Mouse (Mus musculus): ENCODE measurements at regions not wholly inside any gene's neighbourhood (a gene's known extent, or its start where the extent isn't known, plus 50 kb on each side); places are given as distances from the start of the nearest gene placed in this dataset.
A peak's percentile ranks its signal among the peaks of the same experiment; 100 is the strongest.

GRCm38 (mm10) chr13:44038322-44038721 is 253.7 kb downstream of the Cd83 start:
- no peak for ATAC-seq (ENCODE audit: insufficient number of reproducible peaks, insufficient read depth, low FRiP score, low read depth)
- 29% methylated on average over 7 of the region's 7 CpGs for WGBS
- no peaks in the 10 kb centered on the region for H3K9me3 ChIP-seq (ENCODE audit: control insufficient read depth, low read depth, low read length)

DNA sequence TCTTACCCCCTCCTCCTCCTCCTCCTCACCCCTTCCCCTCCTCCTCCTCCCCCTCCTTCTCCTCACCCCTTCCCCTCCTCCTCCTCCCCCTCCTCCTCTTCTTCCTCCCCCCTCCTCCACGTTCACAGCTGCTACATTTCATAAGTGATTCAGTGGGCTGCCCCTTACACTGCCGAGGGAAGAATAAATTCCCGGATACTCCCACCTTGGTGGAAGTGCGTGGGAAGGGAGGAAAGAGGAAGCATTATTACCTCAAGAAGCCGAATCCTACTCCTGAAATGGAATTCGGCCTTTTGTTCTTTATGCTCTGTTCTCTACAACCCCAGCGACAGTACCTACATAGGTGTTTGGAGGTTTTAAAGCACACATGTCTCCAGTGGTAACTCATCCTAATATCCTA is 256.1 kb downstream of the Cd83 start:
- Histone ChIP-seq H3K36me3 (ENCODE audit: control insufficient read depth, insufficient read depth, low read length) (no peaks in the 10 kb centered on the region), H3K4me2 (replicated peaks; ENCODE audit: low read depth, low read length) (no peak overlapping the region), H3K4me3 (ENCODE audit: low read depth, low read length) (no peak overlapping the region), H3K9ac (replicated peaks; ENCODE audit: low read depth, low read length) (no peak overlapping the region), H3K4me1 (ENCODE audit: control insufficient read depth, insufficient read depth, low read length) (peaks cover 13% of the 10 kb centered on the region), H3K9me3 (ENCODE audit: control insufficient read depth, low read depth, low read length) (no peaks in the 10 kb centered on the region), H3K27me3 (ENCODE audit: control insufficient read depth, insufficient read depth, low read length) (no peaks in the 10 kb centered on the region), H3K27ac (ENCODE audit: low read length) (no peak overlapping the region)
- 43% methylated on average over 7 of the region's 7 CpGs for WGBS
- ATAC-seq (ENCODE audit: insufficient number of reproducible peaks, insufficient read depth, low FRiP score, low read depth): no peak

More at GRCm38 (mm10) chr13:44038322-44038721, 253.7 kb downstream of the Cd83 start:
- no peak overlapping the region for H3K4me2 ChIP-seq (replicated peaks; ENCODE audit: low read depth, low read length)
- H3K27ac ChIP-seq (ENCODE audit: low read length): no peak overlapping the region
- H3K4me3 ChIP-seq (ENCODE audit: low read depth, low read length): no peak overlapping the region
- no peaks in the 10 kb centered on the region for H3K27me3 ChIP-seq (ENCODE audit: control insufficient read depth, insufficient read depth, low read length)
- H3K36me3 ChIP-seq (ENCODE audit: control insufficient read depth, insufficient read depth, low read length): no peaks in the 10 kb centered on the region
- H3K9ac ChIP-seq (replicated peaks; ENCODE audit: low read depth, low read length): no peak overlapping the region
- peaks cover 9% of the 10 kb centered on the region for H3K4me1 ChIP-seq (ENCODE audit: control insufficient read depth, insufficient read depth, low read length)

- Histone ChIP-seq H3K4me1 (ENCODE audit: control insufficient read depth, insufficient read depth, low read length) (peaks cover 13% of the 10 kb centered on the region), H3K9ac (replicated peaks; ENCODE audit: low read depth, low read length) (no peak overlapping the region), H3K9me3 (ENCODE audit: control insufficient read depth, low read depth, low read length) (no peaks in the 10 kb centered on the region), H3K36me3 (ENCODE audit: control insufficient read depth, insufficient read depth, low read length) (no peaks in the 10 kb centered on the region), H3K27ac (ENCODE audit: low read length) (no peak overlapping the region), H3K4me3 (ENCODE audit: low read depth, low read length) (no peak overlapping the region), H3K4me2 (replicated peaks; ENCODE audit: low read depth, low read length) (no peak overlapping the region), H3K27me3 (ENCODE audit: control insufficient read depth, insufficient read depth, low read length) (no peaks in the 10 kb centered on the region)
- WGBS: 48% methylated on average over 9 of the region's 9 CpGs
- ATAC-seq (ENCODE audit: insufficient number of reproducible peaks, insufficient read depth, low FRiP score, low read depth): no peak
Measured at GRCm38 (mm10) chr13:44042730-44043493, 258.3 kb downstream of the Cd83 start.

- Histone ChIP-seq H3K4me3 (ENCODE audit: low read depth, low read length) (no peak overlapping the region), H3K27ac (ENCODE audit: low read length) (no peak overlapping the region), H3K9ac (replicated peaks; ENCODE audit: low read depth, low read length) (no peak overlapping the region), H3K4me2 (replicated peaks; ENCODE audit: low read depth, low read length) (no peak overlapping the region), H3K4me1 (ENCODE audit: control insufficient read depth, insufficient read depth, low read length) (peaks cover 9% of the 10 kb centered on the region; the same call in 1 of the 2 replicates), H3K36me3 (ENCODE audit: control insufficient read depth, insufficient read depth, low read length) (no peaks in the 10 kb centered on the region), H3K27me3 (ENCODE audit: control insufficient read depth, insufficient read depth, low read length) (no peaks in the 10 kb centered on the region), H3K9me3 (ENCODE audit: control insufficient read depth, low read depth, low read length) (no peaks in the 10 kb centered on the region)
- WGBS: 18% methylated on average over 5 of the region's 5 CpGs
- no peak for ATAC-seq (ENCODE audit: insufficient number of reproducible peaks, insufficient read depth, low FRiP score, low read depth)
Measured at GRCm38 (mm10) chr13:44043494-44043885, 258.9 kb downstream of the Cd83 start.

DNA sequence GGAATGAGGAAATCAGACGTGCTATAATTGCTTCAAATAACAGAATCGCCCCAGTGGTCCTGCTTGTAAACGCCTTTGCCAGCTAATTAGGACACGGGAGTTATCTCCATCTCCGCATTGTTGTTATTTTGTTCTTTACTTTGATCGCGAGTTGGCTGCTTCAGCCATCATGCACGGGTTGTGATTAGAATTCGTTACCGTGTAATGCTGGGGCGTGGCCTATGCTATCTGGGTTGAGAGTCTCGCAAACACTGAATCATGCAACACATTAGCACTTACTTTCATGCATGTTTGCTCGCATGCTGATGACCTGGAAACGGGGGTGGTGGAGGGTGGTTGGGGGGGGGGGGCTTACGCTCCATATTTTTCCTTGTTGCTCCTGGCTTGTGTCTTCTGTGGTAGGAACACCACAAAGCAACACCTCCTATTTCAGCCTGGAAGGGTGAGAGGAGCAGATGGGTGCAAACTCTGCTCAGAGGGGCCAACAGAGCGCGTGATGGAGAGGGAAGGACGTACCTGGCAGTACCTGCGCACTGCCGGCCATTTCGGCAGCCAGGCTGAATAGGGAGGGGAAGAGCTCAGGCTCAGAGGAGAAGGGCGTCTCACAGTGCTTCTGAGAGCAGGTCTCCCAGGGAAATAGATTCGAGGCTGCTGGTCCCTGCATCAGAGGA is 260.1 kb downstream of the Cd83 start:
- Histone ChIP-seq H3K27ac (ENCODE audit: low read length) (no peak overlapping the region), H3K9me3 (ENCODE audit: control insufficient read depth, low read depth, low read length) (no peaks in the 10 kb centered on the region), H3K4me1 (ENCODE audit: control insufficient read depth, insufficient read depth, low read length) (peaks cover 9% of the 10 kb centered on the region; the same call in 1 of the 2 replicates), H3K4me2 (replicated peaks; ENCODE audit: low read depth, low read length) (no peak overlapping the region), H3K4me3 (ENCODE audit: low read depth, low read length) (no peak overlapping the region), H3K27me3 (ENCODE audit: control insufficient read depth, insufficient read depth, low read length) (no peaks in the 10 kb centered on the region), H3K36me3 (ENCODE audit: control insufficient read depth, insufficient read depth, low read length) (no peaks in the 10 kb centered on the region), H3K9ac (replicated peaks; ENCODE audit: low read depth, low read length) (no peak overlapping the region)
- ATAC-seq (ENCODE audit: insufficient number of reproducible peaks, insufficient read depth, low FRiP score, low read depth): no peak
- 79% methylated on average over 23 of the region's 23 CpGs for WGBS

DNA sequence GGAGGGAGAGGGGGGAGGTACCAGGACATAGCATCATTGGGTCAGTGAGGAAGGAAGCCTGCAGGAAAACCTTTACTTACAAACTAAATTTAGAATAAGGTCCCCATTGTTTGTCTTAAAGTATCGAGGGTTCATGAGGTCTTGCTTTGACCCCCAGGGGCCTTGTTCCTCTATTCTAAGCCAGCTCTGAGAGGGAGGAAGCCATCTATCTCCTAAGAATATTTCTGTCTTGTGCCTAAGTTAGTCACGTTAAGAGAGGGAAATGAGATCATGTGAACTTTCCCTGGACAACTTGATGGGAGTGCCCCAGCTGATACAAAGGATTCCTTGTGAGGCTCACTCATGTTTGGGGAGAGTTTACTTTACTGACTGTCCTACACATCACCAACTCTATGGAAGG is 261.9 kb downstream of the Cd83 start:
- no peak for ATAC-seq (ENCODE audit: insufficient number of reproducible peaks, insufficient read depth, low FRiP score, low read depth)
- Histone ChIP-seq H3K9me3 (ENCODE audit: control insufficient read depth, low read depth, low read length) (no peaks in the 10 kb centered on the region), H3K4me3 (ENCODE audit: low read depth, low read length) (no peak overlapping the region), H3K4me1 (ENCODE audit: control insufficient read depth, insufficient read depth, low read length) (peaks cover 9% of the 10 kb centered on the region; the same call in 1 of the 2 replicates), H3K27ac (ENCODE audit: low read length) (no peak overlapping the region), H3K27me3 (ENCODE audit: control insufficient read depth, insufficient read depth, low read length) (no peaks in the 10 kb centered on the region), H3K4me2 (replicated peaks; ENCODE audit: low read depth, low read length) (no peak overlapping the region), H3K36me3 (ENCODE audit: control insufficient read depth, insufficient read depth, low read length) (no peaks in the 10 kb centered on the region), H3K9ac (replicated peaks; ENCODE audit: low read depth, low read length) (no peak overlapping the region)
- WGBS: 23% methylated on average over 2 of the region's 2 CpGs

DNA sequence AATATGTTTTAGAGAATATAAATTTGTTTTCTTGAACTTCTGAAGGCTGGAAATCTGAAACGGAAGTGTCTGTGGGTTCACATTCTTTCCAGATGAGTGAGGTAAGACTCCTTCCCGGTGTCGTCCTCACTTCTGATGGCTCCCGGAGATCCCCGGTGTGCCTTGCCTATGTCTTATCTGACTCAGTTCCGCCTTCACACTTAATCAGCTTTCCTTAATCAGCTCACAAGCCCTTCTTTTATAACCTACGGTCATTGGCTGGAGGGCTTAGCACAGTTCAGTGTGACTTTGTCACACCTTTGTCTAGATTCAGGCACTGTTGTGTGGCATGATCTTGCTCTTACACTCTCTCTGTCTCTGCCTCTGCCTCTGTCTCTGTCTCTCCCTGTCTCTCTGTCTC is 269.6 kb downstream of the Cd83 start:
- Histone ChIP-seq H3K4me3 (ENCODE audit: low read depth, low read length) (no peak overlapping the region), H3K4me2 (replicated peaks; ENCODE audit: low read depth, low read length) (no peak overlapping the region), H3K36me3 (ENCODE audit: control insufficient read depth, insufficient read depth, low read length) (no peaks in the 10 kb centered on the region), H3K9me3 (ENCODE audit: control insufficient read depth, low read depth, low read length) (no peaks in the 10 kb centered on the region), H3K27ac (ENCODE audit: low read length) (no peak overlapping the region), H3K4me1 (ENCODE audit: control insufficient read depth, insufficient read depth, low read length) (peaks cover 18% of the 10 kb centered on the region), H3K27me3 (ENCODE audit: control insufficient read depth, insufficient read depth, low read length) (no peaks in the 10 kb centered on the region), H3K9ac (replicated peaks; ENCODE audit: low read depth, low read length) (no peak overlapping the region)
- 70% methylated on average over 7 of the region's 7 CpGs for WGBS
- ATAC-seq (ENCODE audit: insufficient number of reproducible peaks, insufficient read depth, low FRiP score, low read depth): no peak

GRCm38 (mm10) chr13:44055573-44056491 is 271.3 kb downstream of the Cd83 start:
- no peaks in the 10 kb centered on the region for H3K36me3 ChIP-seq (ENCODE audit: control insufficient read depth, insufficient read depth, low read length)
- peak overlapping the region; percentile 82 for H3K27ac ChIP-seq (ENCODE audit: low read length)
- H3K4me1 ChIP-seq (ENCODE audit: control insufficient read depth, insufficient read depth, low read length): peaks cover 18% of the 10 kb centered on the region
- peak overlapping the region; percentile 32 for H3K4me2 ChIP-seq (replicated peaks; ENCODE audit: low read depth, low read length)
- H3K9ac ChIP-seq (replicated peaks; ENCODE audit: low read depth, low read length): no peak overlapping the region
- no peaks in the 10 kb centered on the region for H3K9me3 ChIP-seq (ENCODE audit: control insufficient read depth, low read depth, low read length)
- 22% methylated on average over 20 of the region's 20 CpGs for WGBS
- H3K27me3 ChIP-seq (ENCODE audit: control insufficient read depth, insufficient read depth, low read length): no peaks in the 10 kb centered on the region
- peak; percentile 23; the same call in 1 of the 2 replicates for ATAC-seq (ENCODE audit: insufficient number of reproducible peaks, insufficient read depth, low FRiP score, low read depth)
- H3K4me3 ChIP-seq (ENCODE audit: low read depth, low read length): no peak overlapping the region

All from stomach, embryonic 14.5 days (tissue).